Mouse (Mus musculus) myocyte (in vitro differentiated cells): ENCODE results near the gene Olfr1391. TPM values are rescaled to one million over a fixed set of nuclear protein-coding genes. Genes with fewer than 3 reads are reported as not detected.

Source experiments
- H3K27me3 ChIP-seq: one replicate; pipeline ENCODE4 v1.6.1; 2011; ENCODE audit not compliant: control insufficient read depth, insufficient read depth, insufficient read length
- H3K36me3 ChIP-seq: one replicate; pipeline ENCODE4 v1.6.1; 2011; ENCODE audit not compliant: control insufficient read depth, insufficient read depth
- H3K4me2 ChIP-seq: one replicate; pipeline ENCODE4 v1.6.1; 2011; ENCODE audit warnings: low read depth, control low read depth
- H3K4me3 ChIP-seq: one replicate; pipeline ENCODE4 v1.5.1; 2011; ENCODE audit warnings: mild to moderate bottlenecking, control low read depth, moderate library complexity
- H3K79me2 ChIP-seq: one replicate; pipeline ENCODE4 v1.6.1; 2011; ENCODE audit not compliant: control insufficient read depth, insufficient read depth
- H3ac ChIP-seq: one replicate; pipeline ENCODE4 v1.6.1; 2011; ENCODE audit not compliant: control insufficient read depth, insufficient read length
- CEBPB ChIP-seq: IDR thresholded peaks from 2 replicates; pipeline ENCODE4 v1.6.1; 2011; ENCODE audit warnings: mild to moderate bottlenecking, moderate library complexity; ENCODE audit not compliant: poor library complexity, insufficient read depth, severe bottlenecking
- E2F4 ChIP-seq: IDR thresholded peaks from one replicate; pipeline ENCODE4 v1.6.1; 2011; ENCODE audit warnings: mild to moderate bottlenecking, control low read depth, moderate library complexity; ENCODE audit not compliant: insufficient read depth
- MAX ChIP-seq: IDR thresholded peaks from one replicate; pipeline ENCODE4 v1.6.1; 2011; ENCODE audit warnings: low read depth, mild to moderate bottlenecking, control low read depth
- MYOD1 ChIP-seq, 3 experiments: IDR thresholded peaks; one replicate each; pipeline ENCODE4 v1.6.1; 2011; ENCODE audit warnings: control low read depth in 2 of 3, low read depth in 2 of 3, mild to moderate bottlenecking in 2 of 3, moderate library complexity in 1 of 3; ENCODE audit not compliant: insufficient read length in 2 of 3, control insufficient read depth in 1 of 3
- MYOG ChIP-seq, 3 experiments: IDR thresholded peaks; one replicate each; pipeline ENCODE4 v1.6.1; 2011; ENCODE audit warnings: control low read depth in 2 of 3, low read depth in 2 of 3, mild to moderate bottlenecking in 2 of 3; ENCODE audit not compliant: insufficient read length in 2 of 3, control insufficient read depth in 1 of 3, insufficient read depth in 1 of 3
- POLR2A ChIP-seq: IDR thresholded peaks from one replicate; pipeline ENCODE4 v1.6.1; 2011; ENCODE audit warnings: low read depth, mild to moderate bottlenecking, control low read depth, moderate library complexity; ENCODE audit not compliant: insufficient read length
- POLR2AphosphoS2 ChIP-seq: IDR thresholded peaks from one replicate; pipeline ENCODE4 v1.6.1; 2011; ENCODE audit warnings: low read depth, control low read depth; ENCODE audit not compliant: insufficient read length
- REST ChIP-seq: IDR thresholded peaks from one replicate; pipeline ENCODE4 v1.6.1; 2011; ENCODE audit warnings: mild to moderate bottlenecking, control low read depth, moderate library complexity; ENCODE audit not compliant: insufficient read depth, insufficient read length
- TCF12 ChIP-seq: IDR thresholded peaks from one replicate; pipeline ENCODE4 v1.6.1; 2011; ENCODE audit warnings: mild to moderate bottlenecking, control low read depth; ENCODE audit not compliant: poor library complexity, insufficient read depth, severe bottlenecking
- TCF3 ChIP-seq: IDR thresholded peaks from one replicate; pipeline ENCODE4 v1.6.1; 2011; ENCODE audit warnings: low read depth, control low read depth; ENCODE audit not compliant: insufficient read length
- polyA plus RNA-seq: library from polyadenylated mRNA; unstranded; fragments of >200 nt; fragmentation: generic; extraction: Trizol; gene quantifications from one replicate; pipeline ENCODE4 v1.2.1, GENCODE M21; 2012; ENCODE audit warnings: missing spikeins

The Olfr1391 gene
- polyA plus RNA-seq, 1 experiment: not detected

DNA sequence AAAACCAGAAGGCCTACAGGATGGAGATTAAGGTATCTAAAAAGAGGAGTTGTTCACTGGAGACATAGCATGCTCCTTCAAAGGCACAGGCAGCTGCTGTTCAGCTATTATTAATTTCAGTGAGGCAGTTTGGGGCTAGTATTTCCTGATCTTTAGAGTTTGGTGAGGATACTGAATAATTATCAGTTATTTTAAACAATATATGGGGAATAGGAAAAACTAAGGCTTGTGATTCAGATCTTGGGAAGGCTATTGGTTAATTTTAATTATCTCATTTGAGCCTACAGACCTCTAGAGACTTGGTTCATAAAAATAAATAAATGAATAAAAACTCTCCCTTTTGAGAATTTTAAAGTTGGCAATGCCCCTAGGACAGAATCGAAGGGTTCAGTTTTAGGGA, 12.3 kb downstream of the Olfr1391 start, which contains the start of gene Olfr1390:
Olfr1390 (plus strand) TSS at position 301 of the 400 bp plus-strand sequence.
- Histone ChIP-seq H3K27me3 (no peaks in the 10 kb centered on the region), H3K4me2 (no peak within 1 kb of the TSS), H3K79me2 (no peaks in the 10 kb centered on the region), H3K36me3 (no peaks in the 10 kb centered on the region), H3ac (no peak within 1 kb of the TSS), H3K4me3 (no peak within 1 kb of the TSS)
- TF ChIP-seq MYOG (IDR thresholded peaks at IDR 0.05; ENCODE audit: control insufficient read depth in 1 of 3, insufficient read depth in 1 of 3, insufficient read length in 2 of 3, low read depth in 2 of 3): no peak
- no peak for TF ChIP-seq POLR2AphosphoS2
- TF ChIP-seq POLR2A: no peak
- no peak for TF ChIP-seq CEBPB
- TF ChIP-seq E2F4: no peak
- TF ChIP-seq TCF3: no peak
- TF ChIP-seq MAX: no peak
- no peak for TF ChIP-seq TCF12
- TF ChIP-seq REST: no peak

GRCm38 (mm10) chr11:49337150-49337832, 14.7 kb downstream of the Olfr1391 start:
- TF ChIP-seq MYOD1 (IDR thresholded peaks at IDR 0.05; ENCODE audit: control insufficient read depth in 1 of 3, insufficient read length in 2 of 3, low read depth in 2 of 3) (no peak), MYOG (IDR thresholded peaks at IDR 0.05; ENCODE audit: control insufficient read depth in 1 of 3, insufficient read depth in 1 of 3, insufficient read length in 2 of 3, low read depth in 2 of 3) (no peak), POLR2A (no peak), REST (no peak), MAX (no peak)
- no peaks in the 10 kb centered on the region for H3K79me2 ChIP-seq
- H3K4me3 ChIP-seq: no peak overlapping the region
- H3K27me3 ChIP-seq: no peaks in the 10 kb centered on the region
- no peaks in the 10 kb centered on the region for H3K36me3 ChIP-seq
- H3K4me2 ChIP-seq: no peak overlapping the region
- H3ac ChIP-seq: no peak overlapping the region

Other genes starting within 250 kb of the Olfr1391 start
- gene Ifi47, start 246.2 kb upstream of the Olfr1391 start, polyA plus RNA-seq: 1.00 TPM
- not detected for gene Olfr1396, start 207.9 kb upstream of the Olfr1391 start, polyA plus RNA-seq
- gene Olfr1395, start 180.5 kb upstream of the Olfr1391 start, polyA plus RNA-seq: not detected
- not detected for gene Olfr1394, start 168.4 kb upstream of the Olfr1391 start, polyA plus RNA-seq
- not detected for gene Btnl9, start 135.6 kb upstream of the Olfr1391 start, polyA plus RNA-seq
- 5.6 TPM for gene Zfp62, start 119.5 kb upstream of the Olfr1391 start, polyA plus RNA-seq
- gene Mgat1, start 78.6 kb upstream of the Olfr1391 start, polyA plus RNA-seq: 45.8 TPM
- not detected for gene Olfr1393, start 44.4 kb upstream of the Olfr1391 start, polyA plus RNA-seq
- not detected for gene Olfr1392, start 37.5 kb upstream of the Olfr1391 start, polyA plus RNA-seq
- not detected for gene Olfr10, start 18.0 kb upstream of the Olfr1391 start, polyA plus RNA-seq
- not detected for gene Olfr1390, start 12.4 kb downstream of the Olfr1391 start, polyA plus RNA-seq
- gene Olfr1389, start 100.3 kb downstream of the Olfr1391 start, polyA plus RNA-seq: not detected
- 0.06 TPM for gene Olfr1388, start 113.9 kb downstream of the Olfr1391 start, polyA plus RNA-seq
- not detected for gene Olfr1387, start 132.6 kb downstream of the Olfr1391 start, polyA plus RNA-seq
- not detected for gene Olfr1386, start 142.3 kb downstream of the Olfr1391 start, polyA plus RNA-seq
- gene Olfr1385, start 166.3 kb downstream of the Olfr1391 start, polyA plus RNA-seq: not detected
- gene Olfr1384, start 184.0 kb downstream of the Olfr1391 start, polyA plus RNA-seq: not detected
- gene Olfr1383, start 196.9 kb downstream of the Olfr1391 start, polyA plus RNA-seq: not detected
- not detected for gene Olfr1382, start 205.5 kb downstream of the Olfr1391 start, polyA plus RNA-seq
- not detected for gene Olfr1381, start 220.7 kb downstream of the Olfr1391 start, polyA plus RNA-seq
- gene Olfr1380, start 234.1 kb downstream of the Olfr1391 start, polyA plus RNA-seq: not detected